Mouse (Mus musculus) hindbrain, embryonic 14.5 days (tissue): ENCODE measurements around the gene Kif13a. TPM values are rescaled to one million over a fixed set of nuclear protein-coding genes. Genes with fewer than 3 reads are reported as not detected.
A peak's percentile ranks its signal among the peaks of the same experiment; 100 is the strongest.

ENCODE experiments used
- ATAC-seq: fragments of 200-750 bp; cut with Nextera tagmentation; 2 replicates; pipeline ENCODE4 v1.8.0; 2017; ENCODE audit warnings: moderate number of reproducible peaks, mild to moderate bottlenecking, moderate TSS enrichment, moderate library complexity; ENCODE audit not compliant: low FRiP score
- DNase-seq: peaks from one replicate; pipeline ENCODE4 v3.0.0-alpha.2; 2015; ENCODE audit warnings: low spot score
- H3K27ac ChIP-seq: fragments of 300-500 bp; sonication (generic); 2 replicates; pipeline ENCODE4 v1.5.1; 2014; ENCODE audit warnings: mild to moderate bottlenecking, moderate library complexity
- H3K27me3 ChIP-seq: fragments of 300-500 bp; sonication (generic); 2 replicates; pipeline ENCODE4 v1.6.1; 2014; ENCODE audit warnings: mild to moderate bottlenecking, low read length, mixed read lengths; ENCODE audit not compliant: control insufficient read depth, insufficient read depth
- H3K36me3 ChIP-seq: fragments of 300-500 bp; sonication (generic); replicated peaks from 2 replicates; pipeline ENCODE4 v1.6.1; 2014; ENCODE audit not compliant: control insufficient read depth, insufficient read depth
- H3K4me1 ChIP-seq: fragments of 300-500 bp; sonication (generic); replicated peaks from 2 replicates; pipeline ENCODE4 v1.6.1; 2014; ENCODE audit warnings: antibody characterized with exemption, low read length, mixed read lengths; ENCODE audit not compliant: control insufficient read depth, insufficient read depth
- H3K4me2 ChIP-seq: fragments of 300-500 bp; sonication (generic); replicated peaks from 2 replicates; pipeline ENCODE4 v1.6.1; 2014; ENCODE audit warnings: mild to moderate bottlenecking, moderate library complexity
- H3K4me3 ChIP-seq: fragments of 300-500 bp; sonication (generic); replicated peaks from 2 replicates; pipeline ENCODE4 v1.5.1; 2014; ENCODE audit warnings: mild to moderate bottlenecking, low read length
- H3K9ac ChIP-seq: fragments of 300-500 bp; sonication (generic); 2 replicates; pipeline ENCODE4 v1.6.1; 2014
- H3K9me3 ChIP-seq: fragments of 300-500 bp; sonication (generic); 2 replicates; pipeline ENCODE4 v1.6.1; 2016; ENCODE audit warnings: low read length; ENCODE audit not compliant: control insufficient read depth
- WGBS: fragments of 180-500 bp; shearing (Covaris S2); extraction: QIAGEN DNeasy Blood & Tissue Kit; methylation state at CpG from one replicate; pipeline ENCODE4 v1.1.7; 2014; 5-methylcytosine and 5-hydroxymethylcytosine counted together
- polyA plus RNA-seq: library from polyadenylated mRNA; unstranded; fragments of >200 nt; fragmentation: Nextera tagmentation; extraction: Ambion mirVana; gene quantifications from 2 replicates; pipeline ENCODE4 v1.2.1, GENCODE M21; 2014

Gene Kif13a
- polyA plus RNA-seq, 1 experiment from 2014 or later, result 14.3 TPM

- WGBS, result 83% methylated on average over 8 of the region's 8 CpGs
- no peaks in the 10 kb centered on the region for H3K36me3 ChIP-seq
- no peak overlapping the region for H3K9ac ChIP-seq
- H3K4me3 ChIP-seq, result no peak overlapping the region
- H3K27me3 ChIP-seq, result no peaks in the 10 kb centered on the region
- no peaks in the 10 kb centered on the region for H3K4me1 ChIP-seq
- DNase-seq (no peak), ATAC-seq (no peak)
- no peak overlapping the region for H3K27ac ChIP-seq
- H3K9me3 ChIP-seq, result no peaks in the 10 kb centered on the region
- no peak overlapping the region for H3K4me2 ChIP-seq
Observed at GRCm38 (mm10) chr13:46743821-46744220, 185.8 kb downstream of the Kif13a start.

DNA sequence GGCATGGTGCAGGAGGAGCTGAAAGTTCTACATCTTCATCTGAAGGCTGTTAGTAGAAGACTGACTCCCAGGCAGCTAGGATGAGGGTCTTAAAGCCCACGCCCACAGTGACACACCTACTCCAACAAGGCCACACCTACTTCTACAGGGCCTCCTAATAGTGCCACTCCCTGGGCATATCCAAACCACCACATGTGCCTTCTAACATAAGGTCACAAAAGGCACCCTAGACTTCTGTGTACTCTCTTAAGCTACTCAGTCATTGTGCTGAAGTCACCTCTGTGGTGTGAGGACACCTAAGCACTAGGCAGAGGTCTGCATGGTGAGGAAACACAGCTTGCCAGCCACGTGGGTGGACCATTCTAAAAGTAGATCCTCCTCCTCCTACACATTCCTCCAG, 187.3 kb downstream of the Kif13a start:
- Histone ChIP-seq H3K9ac (no peak overlapping the region), H3K9me3 (no peaks in the 10 kb centered on the region), H3K36me3 (no peaks in the 10 kb centered on the region), H3K4me3 (no peak overlapping the region), H3K4me2 (no peak overlapping the region), H3K27ac (no peak overlapping the region), H3K27me3 (no peaks in the 10 kb centered on the region), H3K4me1 (no peaks in the 10 kb centered on the region)
- WGBS, result 79% methylated on average over 2 of the region's 2 CpGs
- DNase-seq, result no peak
- no peak for ATAC-seq

DNA sequence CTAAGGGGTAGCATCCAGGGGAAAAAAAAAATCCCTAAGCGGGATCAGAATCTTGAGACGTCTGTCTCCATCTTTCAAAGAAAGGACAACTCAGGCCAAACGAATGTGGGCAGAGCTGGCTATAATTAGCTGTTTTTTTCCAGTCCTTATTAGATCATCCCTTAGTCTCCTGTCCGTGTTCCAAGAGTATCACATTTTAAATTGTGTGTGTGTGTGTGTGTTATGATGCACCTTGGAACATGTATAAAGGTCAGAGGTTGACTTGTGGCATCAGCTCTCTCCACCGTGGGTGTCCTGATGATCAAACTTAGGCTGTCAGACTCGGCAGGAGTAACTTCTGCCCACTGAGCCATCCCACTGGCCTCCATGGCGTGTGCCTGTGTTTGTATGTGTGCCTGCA, 190.2 kb downstream of the Kif13a start:
- no peak for ATAC-seq
- Histone ChIP-seq H3K9ac (no peak overlapping the region), H3K4me2 (no peak overlapping the region), H3K27me3 (peaks cover 5% of the 10 kb centered on the region; the same call in 1 of the 2 replicates), H3K4me1 (peaks cover 5% of the 10 kb centered on the region; the same call in 1 of the 2 replicates), H3K36me3 (no peaks in the 10 kb centered on the region), H3K9me3 (no peaks in the 10 kb centered on the region), H3K27ac (no peak overlapping the region), H3K4me3 (no peak overlapping the region)
- WGBS, result 82% methylated on average over 7 of the region's 7 CpGs
- DNase-seq, result no peak

- no peak overlapping the region for H3K9ac ChIP-seq
- H3K27me3 ChIP-seq, result peaks cover 5% of the 10 kb centered on the region; the same call in 1 of the 2 replicates
- H3K4me3 ChIP-seq, result no peak overlapping the region
- peaks cover 5% of the 10 kb centered on the region; the same call in 1 of the 2 replicates for H3K4me1 ChIP-seq
- DNase-seq (no peak), ATAC-seq (no peak)
- H3K27ac ChIP-seq, result no peak overlapping the region
- no peaks in the 10 kb centered on the region for H3K36me3 ChIP-seq
- WGBS, result 81% methylated on average over 4 of the region's 4 CpGs
- H3K9me3 ChIP-seq, result no peaks in the 10 kb centered on the region
- no peak overlapping the region for H3K4me2 ChIP-seq
Observed at GRCm38 (mm10) chr13:46737482-46737881, 192.2 kb downstream of the Kif13a start.

DNA sequence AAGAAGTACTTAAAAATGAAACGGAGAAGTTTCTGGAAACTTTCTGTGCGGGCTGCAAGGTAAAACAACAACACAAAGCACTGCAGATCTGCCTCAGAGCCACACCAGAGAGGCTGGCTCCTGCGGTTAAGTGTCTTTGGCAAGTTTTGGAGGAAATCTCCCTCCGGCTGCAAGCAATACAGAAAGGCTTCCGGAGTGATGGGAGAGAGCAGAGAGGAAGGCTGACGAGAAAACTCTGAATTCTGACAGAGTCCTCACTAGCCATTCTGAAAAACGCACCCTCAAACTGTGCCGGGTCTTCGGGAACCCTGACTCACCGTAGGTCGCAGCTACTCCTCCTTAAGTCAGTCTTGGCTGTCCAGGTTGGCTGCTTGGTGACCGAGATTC, 193.2 kb downstream of the Kif13a start:
- no peaks in the 10 kb centered on the region for H3K9me3 ChIP-seq
- H3K4me1 ChIP-seq, result peaks cover 5% of the 10 kb centered on the region; the same call in 1 of the 2 replicates
- ATAC-seq, result no peak
- DNase-seq, result no peak
- peaks cover 5% of the 10 kb centered on the region; the same call in 1 of the 2 replicates for H3K27me3 ChIP-seq
- no peaks in the 10 kb centered on the region for H3K36me3 ChIP-seq
- 3% methylated on average over 12 of the region's 12 CpGs for WGBS
- no peak overlapping the region for H3K27ac ChIP-seq
- H3K9ac ChIP-seq, result peak overlapping the region; percentile 8; the same call in 1 of the 2 replicates
- H3K4me3 ChIP-seq, result peak overlapping the region; percentile 26
- peak overlapping the region; percentile 53 for H3K4me2 ChIP-seq

GRCm38 (mm10) chr13:46735808-46736478, 193.7 kb downstream of the Kif13a start:
- Histone ChIP-seq H3K9ac (peak overlapping the region; percentile 8; the same call in 1 of the 2 replicates), H3K27ac (no peak overlapping the region), H3K9me3 (no peaks in the 10 kb centered on the region), H3K27me3 (peaks cover 5% of the 10 kb centered on the region; the same call in 1 of the 2 replicates), H3K4me3 (peak overlapping the region; percentile 26), H3K4me2 (peak overlapping the region; percentile 53), H3K36me3 (no peaks in the 10 kb centered on the region), H3K4me1 (peaks cover 5% of the 10 kb centered on the region; the same call in 1 of the 2 replicates)
- DNase-seq, result no peak
- ATAC-seq, result no peak
- under 1% methylated on average over 20 of the region's 20 CpGs for WGBS

DNA sequence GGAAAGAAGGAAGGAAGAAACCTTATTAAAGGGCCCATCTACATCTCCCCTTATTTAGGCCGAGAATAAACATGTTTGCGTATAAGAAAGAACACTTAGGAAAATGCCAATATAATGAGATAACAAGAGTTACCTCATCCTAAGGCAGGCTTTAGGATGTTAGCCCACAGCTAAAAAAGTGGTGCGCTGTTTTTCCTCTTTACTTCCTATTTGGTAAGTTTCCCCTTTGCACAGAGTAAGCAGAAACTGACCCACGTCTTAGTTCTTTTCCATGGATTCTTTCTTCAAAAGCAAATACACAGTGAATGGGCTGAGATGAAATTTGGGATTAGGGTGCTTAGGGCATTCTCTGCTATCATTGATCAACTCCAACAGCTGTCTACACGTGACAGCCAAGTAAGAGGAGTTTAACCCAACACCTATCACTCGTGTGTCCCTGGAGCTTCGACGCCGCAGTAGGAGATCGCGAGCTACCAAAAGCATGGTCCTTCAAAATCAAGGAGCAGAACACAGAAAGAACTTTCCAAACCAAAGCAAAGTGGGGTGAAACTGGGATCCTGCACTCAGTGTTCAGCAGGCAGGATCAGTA, 194.4 kb downstream of the Kif13a start:
- no peaks in the 10 kb centered on the region for H3K36me3 ChIP-seq
- H3K27ac ChIP-seq, result no peak overlapping the region
- DNase-seq (no peak), ATAC-seq (no peak)
- H3K4me1 ChIP-seq, result peaks cover 5% of the 10 kb centered on the region; the same call in 1 of the 2 replicates
- H3K4me3 ChIP-seq, result peak overlapping the region; percentile 26
- H3K9me3 ChIP-seq, result no peaks in the 10 kb centered on the region
- H3K4me2 ChIP-seq, result peak overlapping the region; percentile 53
- H3K9ac ChIP-seq, result peak overlapping the region; percentile 8; the same call in 1 of the 2 replicates
- WGBS, result 48% methylated on average over 11 of the region's 11 CpGs
- H3K27me3 ChIP-seq, result peaks cover 5% of the 10 kb centered on the region; the same call in 1 of the 2 replicates

GRCm38 (mm10) chr13:46729998-46730397, 199.7 kb downstream of the Kif13a start:
- H3K4me2 ChIP-seq, result no peak overlapping the region
- 0 out of 2 replicates have a peak, but pooled peaks cover 5% of the 10 kb centered on the region for H3K27me3 ChIP-seq
- no peaks in the 10 kb centered on the region for H3K36me3 ChIP-seq
- no peaks in the 10 kb centered on the region for H3K9me3 ChIP-seq
- no peak for ATAC-seq
- no peak overlapping the region for H3K27ac ChIP-seq
- H3K9ac ChIP-seq, result no peak overlapping the region
- WGBS, result 81% methylated on average over 2 of the region's 2 CpGs
- peaks cover 15% of the 10 kb centered on the region for H3K4me1 ChIP-seq
- no peak for DNase-seq
- H3K4me3 ChIP-seq, result no peak overlapping the region

DNA sequence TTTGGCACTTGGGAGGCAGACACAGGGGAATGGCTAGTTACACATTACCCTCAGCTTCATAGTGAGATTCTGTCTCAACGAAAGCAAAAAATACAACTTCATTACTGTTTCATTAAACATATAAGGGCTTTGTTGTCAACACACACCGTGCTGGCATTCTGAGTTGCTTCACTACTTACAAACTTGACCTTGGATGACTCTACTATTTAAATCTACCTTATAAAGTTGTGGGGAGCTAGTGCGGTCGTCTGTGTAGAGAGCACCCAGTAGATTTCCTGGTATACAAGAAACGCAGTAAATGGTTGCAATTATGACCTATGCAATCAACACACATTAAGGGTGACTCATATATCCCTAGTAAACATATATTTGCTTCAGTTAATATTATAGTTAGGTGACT, 201.3 kb downstream of the Kif13a start:
- WGBS, result 38% methylated on average over 5 of the region's 5 CpGs
- no peaks in the 10 kb centered on the region for H3K27me3 ChIP-seq
- peak overlapping the region; percentile 89 for H3K27ac ChIP-seq
- DNase-seq (peak; percentile 39), ATAC-seq (peak; percentile 9; the same call in 1 of the 2 replicates)
- H3K9me3 ChIP-seq, result no peaks in the 10 kb centered on the region
- peak overlapping the region; percentile 98 for H3K4me3 ChIP-seq
- H3K4me1 ChIP-seq, result peaks cover 23% of the 10 kb centered on the region
- no peaks in the 10 kb centered on the region for H3K36me3 ChIP-seq
- peak overlapping the region; percentile 67 for H3K4me2 ChIP-seq
- peak overlapping the region; percentile 82 for H3K9ac ChIP-seq
